Mouse (Mus musculus) heart, adult 18-20 months (tissue): ENCODE measurements around the gene Ddx4. TPM values are rescaled to one million over a fixed set of nuclear protein-coding genes. Genes with fewer than 3 reads are reported as not detected.
A peak's percentile ranks its signal among the peaks of the same experiment; 100 is the strongest.
"Not testable (repeated sequence)": the region's sequence is repeated elsewhere in the genome, so short reads cannot be mapped to it uniquely, and the experiment has no call there.

Source experiments
- DNase-seq, 2 experiments: peaks; one replicate each; pipeline ENCODE4 v3.0.0; 2021 to 2022; ENCODE audit warnings: mixed read lengths in 1 of 2
- total RNA-seq, 2 experiments: library from RNA; stranded (reverse); gene quantifications; 2 replicates each; pipeline ENCODE4 v1.2.3; 2021

Gene Ddx4
- total RNA-seq, 2 experiments from 2014 or later: 0.07 TPM; not detected in 1

DNA sequence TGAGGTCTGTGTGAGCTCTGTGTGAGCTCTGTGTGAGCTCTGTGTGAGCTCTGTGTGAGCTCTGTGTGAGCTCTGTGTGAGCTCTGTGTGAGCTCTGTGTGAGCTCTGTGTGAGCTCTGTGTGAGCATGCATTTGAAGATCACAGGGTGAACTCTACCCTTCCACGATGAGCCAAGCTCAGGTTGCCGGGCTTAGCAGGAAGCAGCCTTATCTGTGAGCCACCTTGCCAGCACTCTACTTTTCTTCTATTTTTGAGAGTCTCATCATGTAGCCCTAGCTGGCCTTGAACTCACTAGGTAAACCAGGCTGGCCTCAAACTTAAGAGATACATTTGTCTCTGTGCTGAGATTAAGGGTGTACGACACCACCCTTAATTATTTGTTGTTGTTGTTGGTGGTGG lies 15.8 kb downstream of the Ddx4 start:
- DNase-seq: no peak

DNA sequence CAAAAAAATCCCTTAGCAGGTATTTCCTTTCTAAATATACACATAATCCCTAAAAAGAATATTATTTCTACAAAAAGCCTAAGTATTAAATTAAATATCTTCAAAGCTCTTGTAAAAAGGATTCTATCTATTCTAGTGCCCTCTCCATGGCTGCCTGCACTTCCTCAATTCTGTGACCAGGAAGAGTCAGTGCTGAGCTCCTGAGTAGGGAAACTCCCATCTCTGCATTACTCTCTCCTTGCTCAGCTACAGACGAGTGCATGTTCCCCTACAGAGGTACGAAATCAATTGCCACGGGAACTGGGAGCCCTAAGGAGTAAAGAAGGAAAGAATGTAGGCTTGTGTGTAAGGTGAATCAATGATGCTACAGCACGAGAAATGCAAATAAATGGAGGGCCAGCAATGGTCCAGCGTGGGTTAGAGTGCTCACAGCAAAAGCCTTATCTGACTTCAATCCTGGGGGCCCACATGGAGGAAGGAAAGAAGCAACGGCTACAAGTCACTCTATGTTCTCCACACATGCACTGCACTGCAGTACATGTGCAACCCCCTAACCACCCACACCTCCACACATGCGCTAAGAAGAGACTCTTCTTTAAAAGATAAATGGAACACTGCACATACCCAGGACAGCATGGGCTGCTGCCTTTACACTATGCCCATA lies 17.0 kb downstream of the Ddx4 start:
- no peak for DNase-seq

DNA sequence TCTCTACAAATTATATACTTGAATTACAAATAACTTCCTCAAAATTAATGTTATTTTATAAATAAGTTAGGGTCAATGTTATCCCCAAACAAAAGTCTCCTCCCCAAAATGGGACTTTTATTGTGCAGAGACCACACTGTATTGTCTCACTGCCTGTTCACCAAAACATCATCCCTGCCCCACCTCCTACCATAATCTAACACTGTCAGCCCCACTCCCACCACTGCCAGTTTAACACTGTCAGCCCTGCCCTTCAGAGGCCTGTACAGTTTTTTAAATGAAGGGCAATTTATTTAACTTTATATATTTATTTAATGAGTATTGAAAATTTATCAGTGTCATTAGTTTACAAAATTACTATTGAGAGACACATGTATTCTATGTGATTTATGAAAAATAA lies 26.7 kb downstream of the Ddx4 start:
- DNase-seq: no peak

DNA sequence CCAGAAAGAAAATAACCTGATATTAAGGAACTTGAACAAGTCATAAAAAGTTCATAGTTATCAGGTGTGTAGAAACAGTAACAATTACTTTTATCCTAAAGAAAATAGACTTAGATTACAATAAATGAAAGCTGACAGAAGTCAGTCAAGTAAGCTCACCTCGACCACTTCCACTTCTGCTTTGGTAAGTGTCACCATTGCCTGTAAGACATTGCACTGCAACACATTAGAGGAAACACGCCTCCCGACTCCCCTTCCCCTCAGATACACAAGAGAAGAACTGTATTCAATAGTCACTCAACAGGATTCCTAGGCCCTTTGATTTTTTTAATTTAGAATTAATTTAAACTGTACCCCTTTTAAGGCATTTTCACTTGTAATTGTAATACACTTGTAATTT lies 27.7 kb downstream of the Ddx4 start:
- DNase-seq: no peak

DNA sequence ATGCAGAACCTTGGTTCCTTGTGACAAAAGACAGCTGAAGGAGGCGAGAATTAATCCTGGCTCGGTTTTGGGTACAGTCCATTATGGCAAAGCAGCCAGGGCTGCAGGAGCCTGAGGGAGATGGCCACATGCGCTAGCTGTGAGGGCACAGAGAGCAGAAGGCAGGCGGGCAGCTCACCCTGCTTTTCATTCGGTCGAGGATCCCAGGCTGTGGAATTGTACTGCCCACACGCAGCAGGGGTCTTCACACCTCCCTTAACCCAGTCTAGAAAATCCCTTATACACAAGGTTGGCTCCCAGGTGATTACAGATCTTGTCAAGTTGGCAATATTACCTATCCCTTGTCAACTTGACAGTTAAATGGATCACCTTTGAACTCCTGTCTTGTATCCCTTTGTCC lies 28.6 kb downstream of the Ddx4 start:
- no peak for DNase-seq

DNA sequence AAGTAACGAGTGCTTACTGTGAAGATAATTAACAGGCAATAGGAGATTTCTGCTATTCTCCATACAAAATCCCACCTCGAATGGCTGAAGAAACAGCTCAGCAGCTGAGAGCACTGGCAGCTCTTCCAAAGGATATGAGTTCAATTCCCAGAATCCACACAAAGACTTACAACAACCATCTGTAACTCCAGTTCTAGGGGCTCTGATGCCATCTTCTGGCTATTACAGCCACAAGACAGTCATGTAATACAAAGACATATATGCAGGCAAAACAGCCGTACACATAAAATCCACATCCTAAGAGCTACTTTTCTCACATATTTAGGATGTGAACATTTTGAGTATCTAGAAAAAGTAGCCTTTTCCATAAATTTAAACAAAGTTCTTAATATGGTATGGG lies 30.7 kb downstream of the Ddx4 start:
- no peak for DNase-seq

DNA sequence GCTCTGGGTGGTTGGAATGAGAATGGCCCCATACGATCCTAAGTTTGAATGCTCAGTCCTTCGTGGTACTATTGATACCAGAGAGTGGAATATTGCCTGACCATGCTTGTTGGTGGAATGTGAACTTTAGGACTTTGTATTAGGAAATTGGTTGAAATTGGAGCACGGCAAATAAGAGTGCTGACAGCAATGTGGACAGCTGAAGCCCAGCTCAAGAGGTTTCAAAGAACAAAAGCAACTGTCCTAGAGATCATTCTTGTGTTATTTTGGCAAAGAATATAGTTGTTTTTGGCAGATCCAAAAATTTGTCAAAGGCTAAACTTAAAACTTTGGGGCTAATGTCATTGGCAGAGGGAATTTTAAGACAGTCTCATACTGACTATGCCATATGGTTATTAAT lies 43.7 kb downstream of the Ddx4 start:
- DNase-seq: no peak

DNA sequence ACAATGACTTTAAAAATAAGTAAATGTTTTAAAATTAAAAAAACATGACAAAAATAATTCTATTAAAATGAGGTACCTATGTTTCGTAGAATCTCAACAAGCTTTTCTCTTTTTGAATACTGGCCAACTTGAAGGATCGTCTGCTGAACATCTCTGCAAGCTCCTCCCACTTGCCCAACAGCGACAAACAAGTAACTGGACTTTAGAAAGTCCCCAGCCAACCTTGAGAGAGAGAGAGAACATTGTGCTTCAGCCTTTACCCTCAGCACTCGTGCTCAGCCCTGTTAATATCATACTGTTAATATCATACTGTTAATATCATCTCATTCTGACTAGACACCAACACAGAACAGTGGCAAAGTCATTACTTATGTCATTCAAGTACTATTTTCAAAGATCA lies 47.9 kb downstream of the Ddx4 start:
- no peak for DNase-seq

DNA sequence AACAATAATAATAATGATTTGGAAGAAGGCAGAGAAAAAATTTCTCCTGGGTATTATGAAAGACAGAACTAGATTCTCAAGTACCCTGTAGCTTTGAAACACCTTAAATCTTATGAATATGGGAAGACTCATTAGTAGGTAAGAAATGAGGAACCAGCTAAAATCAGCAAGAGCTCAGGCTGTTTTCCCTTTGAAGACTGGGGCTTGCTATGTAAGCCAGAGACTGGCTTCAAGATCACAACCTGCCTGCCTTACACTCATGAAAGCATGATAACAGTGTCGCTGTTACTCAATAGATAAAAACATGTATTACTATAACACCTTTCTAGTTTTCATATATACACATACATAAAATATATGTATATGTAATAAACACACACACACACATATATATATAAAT lies 48.4 kb downstream of the Ddx4 start:
- no peak for DNase-seq

DNA sequence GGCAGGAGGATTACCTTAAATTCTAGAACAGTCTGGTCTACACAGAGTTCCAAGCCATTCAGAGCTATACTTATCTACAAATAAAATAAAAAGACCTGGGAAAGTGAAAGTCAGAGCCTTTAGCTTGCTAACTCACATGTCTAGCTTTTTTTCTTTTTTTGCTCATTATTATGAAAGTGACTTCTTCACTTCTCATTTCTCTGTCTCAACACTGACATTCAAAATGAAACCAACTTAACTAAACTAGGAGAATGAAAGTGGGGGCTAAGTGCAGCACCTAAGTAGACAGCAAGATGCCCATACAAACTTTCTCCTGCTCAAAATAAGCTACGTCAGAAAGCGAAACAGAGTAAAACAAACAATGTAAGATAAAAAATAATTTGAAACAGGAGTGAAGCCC lies 49.7 kb downstream of the Ddx4 start:
- DNase-seq: no peak

DNA sequence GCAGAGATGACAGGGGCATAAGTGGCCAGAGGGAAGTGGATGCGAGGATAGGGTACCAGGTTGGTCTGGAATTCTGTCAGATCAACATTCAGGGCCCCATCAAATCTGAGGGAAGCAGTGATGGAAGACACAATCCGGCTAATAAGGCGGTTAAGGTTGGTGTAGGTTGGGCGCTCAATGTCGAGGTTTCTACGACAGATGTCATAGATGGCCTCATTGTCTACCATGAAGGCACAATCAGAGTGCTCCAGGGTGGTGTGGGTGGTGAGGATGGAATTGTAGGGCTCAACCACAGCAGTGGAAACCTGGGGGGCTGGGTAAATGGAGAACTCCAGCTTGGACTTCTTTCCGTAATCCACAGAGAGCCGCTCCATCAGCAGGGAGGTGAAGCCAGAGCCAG lies 58.0 kb downstream of the Ddx4 start, which contains the start of gene Il31ra:
Il31ra (minus strand) TSS at position 101 of the 400 bp plus-strand sequence.
- not testable (repeated sequence) for DNase-seq

DNA sequence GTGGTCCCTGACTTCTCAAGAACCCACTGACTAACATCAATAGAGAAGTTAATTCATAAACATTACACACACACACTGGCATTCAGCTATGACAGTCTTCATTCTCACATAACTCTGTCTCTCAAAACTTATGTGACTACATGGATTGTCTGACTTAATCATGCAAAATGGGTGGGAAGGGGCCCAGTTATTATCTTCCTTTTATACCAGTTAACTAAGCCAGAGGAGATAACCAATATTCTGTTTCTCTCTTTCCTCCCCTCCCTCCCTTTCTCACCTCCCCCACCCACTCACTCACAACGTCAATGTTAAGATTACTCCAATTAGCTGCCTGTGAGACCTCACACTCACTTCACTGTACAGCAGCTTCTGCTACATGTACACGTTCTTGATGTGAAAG lies 62.0 kb downstream of the Ddx4 start:
- no peak for DNase-seq

DNA sequence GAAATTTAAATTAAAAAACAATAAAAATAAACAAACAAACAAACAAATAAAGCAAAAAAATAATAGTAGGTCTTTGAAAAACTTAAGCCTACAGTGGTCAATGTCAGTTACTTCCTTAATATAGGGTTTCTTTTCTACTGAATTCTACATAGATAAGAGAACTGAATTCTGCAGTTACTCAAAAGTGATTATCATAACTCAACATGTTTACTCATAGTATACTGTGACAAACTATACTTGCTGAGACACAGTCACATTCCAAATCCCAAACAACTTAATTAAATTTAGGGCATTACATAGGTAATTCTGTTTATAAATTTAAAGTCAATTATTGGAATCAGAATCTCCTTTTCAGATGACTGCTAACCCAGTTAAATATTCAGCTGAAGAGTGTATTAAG lies 62.6 kb downstream of the Ddx4 start:
- no peak for DNase-seq

DNA sequence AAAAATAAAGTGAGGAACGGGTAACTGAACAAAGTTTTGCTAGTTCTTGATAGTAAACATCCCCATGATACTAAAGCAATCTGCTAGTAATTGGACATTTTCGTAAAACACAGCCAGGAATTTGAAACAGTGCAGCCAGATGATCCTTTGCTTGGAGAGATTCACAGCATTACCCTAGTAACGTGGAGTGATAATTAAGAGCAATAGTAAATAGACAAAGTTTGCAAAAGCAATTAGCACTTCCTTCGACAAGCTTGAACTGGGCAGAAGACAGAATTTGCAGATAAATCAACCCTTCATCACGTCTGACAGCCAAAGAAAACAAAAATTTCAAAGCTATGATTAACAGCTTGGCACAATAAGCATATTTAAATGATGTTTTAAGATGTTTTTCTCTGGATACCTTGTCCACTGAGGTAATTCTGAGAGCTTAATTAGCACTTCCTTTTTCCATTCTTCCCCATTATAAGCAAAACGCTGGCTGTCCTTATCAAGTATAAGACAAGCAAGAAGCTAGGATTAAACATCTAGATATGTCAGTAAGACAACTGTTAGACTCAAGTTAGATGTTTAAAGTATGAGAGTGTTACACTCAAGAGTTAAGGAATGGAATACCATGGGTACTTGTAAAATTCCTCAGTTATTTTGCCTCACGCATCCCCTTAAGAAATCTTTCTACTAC lies 67.6 kb downstream of the Ddx4 start:
- DNase-seq: no peak

DNA sequence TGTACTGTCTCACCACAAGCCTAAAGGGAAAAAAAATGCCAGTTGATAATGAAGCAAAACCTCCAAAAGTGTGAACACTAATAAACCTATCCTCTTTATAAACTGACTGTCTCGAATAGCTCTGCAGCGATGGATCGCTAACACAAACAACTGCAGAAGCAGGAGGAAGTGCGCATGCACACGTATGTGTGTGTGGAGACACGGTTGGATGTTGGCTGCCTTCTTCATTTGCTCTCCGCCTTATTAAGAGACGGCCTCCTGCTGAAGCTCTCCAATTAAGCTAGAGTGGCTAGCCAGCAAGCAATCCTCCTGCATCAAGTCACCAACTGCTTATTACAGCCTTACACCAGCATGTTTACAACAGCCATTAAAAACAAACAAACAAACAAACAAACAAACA lies 70.0 kb downstream of the Ddx4 start:
- DNase-seq: no peak

DNA sequence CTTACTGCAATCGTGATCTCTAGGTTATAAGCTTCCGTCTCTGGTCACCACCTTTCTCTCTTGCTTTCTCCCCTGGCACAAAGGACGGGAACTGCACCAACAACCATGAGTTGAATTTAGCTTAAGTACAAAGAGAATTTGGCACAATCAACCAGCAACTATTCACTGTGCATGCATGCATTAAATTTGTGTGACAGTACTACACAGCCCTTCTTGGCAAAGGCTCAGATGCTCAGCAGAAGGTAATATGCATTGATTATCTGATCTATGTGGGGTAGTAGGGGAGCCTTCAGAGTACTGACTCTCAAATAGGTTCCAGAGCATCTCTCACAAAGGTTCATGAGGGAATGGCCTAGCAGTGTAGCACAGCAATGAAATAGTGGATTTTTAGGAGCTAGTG lies 70.5 kb downstream of the Ddx4 start:
- DNase-seq: no peak

DNA sequence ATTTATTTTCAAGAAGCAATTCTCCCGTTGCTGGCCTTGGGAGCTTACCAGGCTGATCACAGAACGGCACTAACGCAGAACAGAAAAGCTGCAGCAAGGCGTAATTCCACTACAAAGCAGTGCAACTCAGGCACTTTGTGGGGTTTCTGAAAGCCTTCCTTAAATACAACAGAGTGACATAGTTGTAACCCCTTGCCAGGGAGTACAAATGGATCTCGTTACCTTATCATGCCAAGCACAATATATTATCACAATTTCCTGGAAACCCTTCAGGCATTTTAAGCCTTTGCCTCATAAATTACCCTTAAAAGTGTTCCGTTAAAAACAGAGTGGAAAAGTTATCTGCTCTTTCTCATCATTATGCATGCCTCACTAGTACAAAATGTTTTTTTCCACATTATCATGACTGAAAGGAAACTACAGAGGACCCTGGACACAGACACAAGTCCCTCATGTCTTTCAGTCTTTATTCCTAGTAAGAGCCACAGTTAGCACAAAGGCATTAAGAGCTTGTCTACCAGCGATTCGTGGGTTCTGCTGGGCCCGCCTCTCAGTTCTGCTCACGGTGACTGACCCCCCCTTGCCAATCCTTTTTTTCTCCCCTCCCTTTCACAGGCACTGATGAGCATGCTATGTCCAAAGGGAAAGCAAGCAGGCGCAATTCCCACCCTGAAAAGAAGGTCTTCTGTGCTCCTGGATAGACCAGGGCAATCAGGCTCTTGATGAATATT lies 71.5 kb downstream of the Ddx4 start:
- DNase-seq: no peak

DNA sequence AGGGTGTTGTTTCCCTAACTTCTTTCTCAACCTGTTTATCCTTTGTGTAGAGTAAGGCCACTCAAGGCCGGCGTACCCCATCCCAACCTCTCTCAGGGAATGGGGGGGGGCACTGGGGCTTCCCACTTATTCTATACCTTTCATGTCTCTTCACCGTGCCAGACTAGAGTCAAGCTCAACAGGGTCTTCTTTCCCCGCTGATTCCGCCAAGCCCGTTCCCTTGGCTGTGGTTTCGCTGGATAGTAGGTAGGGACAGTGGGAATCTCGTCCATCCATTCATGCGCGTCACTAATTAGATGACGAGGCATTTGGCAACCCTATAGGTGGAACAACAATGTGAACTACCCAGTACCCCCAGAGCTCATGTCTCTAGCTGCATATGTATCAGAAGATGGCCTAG lies 74.2 kb downstream of the Ddx4 start:
- DNase-seq: peak; percentile 99 to 100

DNA sequence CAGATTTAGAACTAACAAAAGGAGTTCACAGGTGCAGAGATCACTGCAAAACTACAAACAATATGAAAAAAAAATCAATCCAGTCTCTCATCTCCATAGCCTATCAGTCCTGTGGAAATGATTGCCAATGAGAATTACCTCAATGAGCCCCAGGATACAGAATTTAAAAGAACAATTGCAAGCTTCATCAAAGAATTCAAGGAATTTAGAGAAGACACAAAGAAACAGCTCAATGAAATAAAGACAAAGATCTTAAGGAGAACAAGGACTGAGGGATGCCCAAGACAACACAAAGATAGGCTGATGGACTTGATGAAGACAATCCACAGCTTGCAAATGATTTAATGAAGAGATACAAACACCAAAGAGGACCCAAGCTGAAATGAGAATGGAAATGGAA lies 78.5 kb downstream of the Ddx4 start:
- DNase-seq: no peak

DNA sequence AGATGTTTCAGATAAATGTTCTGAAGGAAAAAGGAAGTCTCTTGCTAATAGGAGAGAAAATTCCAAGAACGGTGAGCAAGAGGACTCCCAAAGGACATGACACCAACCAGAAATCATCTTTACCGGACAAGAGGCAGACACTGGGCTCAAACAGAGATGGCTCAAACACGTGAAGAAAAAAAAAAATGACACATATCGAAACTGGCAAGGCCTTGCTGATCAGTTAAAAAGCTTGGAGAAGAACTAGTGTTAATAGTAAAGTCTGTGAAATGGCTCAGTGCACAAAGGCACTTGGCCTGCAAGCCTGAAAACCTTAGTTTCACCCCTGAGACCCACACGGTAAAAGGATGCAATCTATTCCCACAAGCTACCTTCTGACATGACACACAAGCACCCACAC lies 81.5 kb downstream of the Ddx4 start:
- DNase-seq: no peak

DNA sequence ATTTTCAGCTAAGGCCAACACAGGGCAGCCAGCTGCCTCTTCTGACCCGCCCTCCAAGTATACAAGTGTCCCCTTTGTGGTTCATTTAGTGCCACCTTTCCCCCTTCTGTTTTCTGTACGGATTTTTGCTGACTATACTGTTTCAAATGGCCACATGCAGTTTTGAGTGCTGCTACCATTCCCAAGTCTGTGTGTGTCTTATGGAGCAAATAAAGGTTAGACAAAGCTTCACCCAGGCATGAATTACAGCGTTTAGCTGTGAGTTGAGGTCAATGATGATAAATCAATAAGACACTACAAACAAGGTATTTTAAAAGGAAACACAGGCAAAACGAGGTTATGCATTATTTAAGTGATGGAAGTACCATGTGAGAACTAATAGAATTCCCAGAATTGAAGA lies 82.7 kb downstream of the Ddx4 start:
- no peak for DNase-seq

DNA sequence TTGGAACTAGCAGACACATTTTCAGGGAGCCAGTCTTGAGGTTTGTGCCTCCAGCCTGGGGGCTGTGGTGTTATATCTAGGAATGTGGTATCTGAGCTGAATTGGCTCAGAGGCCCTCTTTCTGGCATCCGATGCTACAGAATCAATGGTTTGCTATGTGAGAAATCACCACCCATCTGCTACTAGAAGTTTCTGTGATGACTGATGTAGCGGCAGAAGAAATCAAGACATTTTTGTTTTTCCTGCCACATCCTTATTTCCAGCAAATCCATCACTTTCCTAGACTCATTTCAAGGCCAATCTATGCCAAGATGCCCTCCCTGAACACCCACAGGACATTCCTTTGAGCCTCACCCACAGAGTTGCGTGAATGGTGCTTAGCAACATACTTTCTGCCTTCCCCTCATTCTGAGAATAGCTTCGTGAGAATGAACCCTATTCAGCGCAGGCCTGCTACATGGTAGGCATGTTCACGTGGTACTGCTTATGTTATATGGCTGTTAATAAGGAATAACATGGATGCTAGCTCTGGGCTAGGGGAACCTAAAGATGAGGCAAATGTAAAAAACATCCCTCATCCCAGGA lies 91.6 kb downstream of the Ddx4 start:
- no peak for DNase-seq

DNA sequence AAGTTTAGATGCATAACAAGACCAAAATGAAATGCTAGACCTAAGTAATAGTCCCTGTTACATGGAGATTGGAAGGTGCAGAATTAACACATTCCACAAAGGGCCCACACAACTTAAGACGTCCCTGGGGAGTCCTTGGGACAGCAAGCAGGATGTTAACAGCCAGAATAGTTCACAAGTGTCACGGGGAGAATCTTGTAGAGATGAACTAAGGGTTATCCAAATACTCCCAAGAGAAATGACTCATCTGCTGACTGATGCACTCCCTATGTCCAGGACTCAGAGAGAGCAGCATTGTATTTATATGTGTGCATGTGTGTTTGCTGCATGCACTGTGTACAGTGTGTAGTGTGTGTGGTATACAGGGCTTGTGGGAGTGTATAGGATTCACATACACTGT lies 95.8 kb downstream of the Ddx4 start:
- no peak for DNase-seq
